11 mouse cellular contexts compared by ENCODE assay signal in genomic region chr16:12951176-12951575, GRCm38 (mm10).
"Had no signal": no experiment of that assay in that cellular context is flagged by ENCODE, and none has a peak within 500 bp of the region (broad histone marks: within the 10 kb centered on the region; RNA-seq: fewer than 3 reads in every experiment).

No protein-coding gene starts in this region.

- DNase-seq: retina, postnatal 1 day; right cerebral cortex, postnatal 14 days; right cerebral cortex, postnatal 25 days; right cerebral cortex, postnatal 4 days; spleen, adult 18-20 months; thymus, adult 18-20 months; thymus, adult 2 months; thymus, postnatal 14 days; thymus, postnatal 25 days; thymus, postnatal 36 days; thymus, postnatal 4 days had no signal
